Mouse (Mus musculus): ENCODE data around the gene Snph. TPM values are rescaled to one million over a fixed set of nuclear protein-coding genes. Genes with fewer than 3 reads are reported as not detected.

Snph gene
- polyA plus RNA-seq, 1 experiment from 2014 or later, result 4.9 TPM

GRCm38 (mm10) chr2:151587306-151587705 is 45.1 kb downstream of the Snph start:
- no peaks in the 10 kb centered on the region for H3K4me1 ChIP-seq
- no peak overlapping the region for H3K27ac ChIP-seq
- WGBS, result 78% methylated on average over 9 of the region's 9 CpGs
- H3K9me3 ChIP-seq (replicated peaks), result no peaks in the 10 kb centered on the region
- H3K9ac ChIP-seq, result no peak overlapping the region
- H3K4me2 ChIP-seq, result no peak overlapping the region
- ATAC-seq, result no peak
- H3K36me3 ChIP-seq (ENCODE audit: poor library complexity, severe bottlenecking), result no peaks in the 10 kb centered on the region
- no peaks in the 10 kb centered on the region for H3K27me3 ChIP-seq
- no peak overlapping the region for H3K4me3 ChIP-seq

GRCm38 (mm10) chr2:151586807-151587206 is 45.6 kb downstream of the Snph start:
- WGBS, result 90% methylated on average over 1 of the region's 1 CpGs
- no peak for ATAC-seq
- Histone ChIP-seq H3K4me3 (no peak overlapping the region), H3K4me1 (no peaks in the 10 kb centered on the region), H3K4me2 (no peak overlapping the region), H3K9me3 (replicated peaks) (no peaks in the 10 kb centered on the region), H3K36me3 (ENCODE audit: poor library complexity, severe bottlenecking) (no peaks in the 10 kb centered on the region), H3K9ac (no peak overlapping the region; the same call in 1 of the 2 replicates), H3K27me3 (no peaks in the 10 kb centered on the region), H3K27ac (no peak overlapping the region)

GRCm38 (mm10) chr2:151585934-151586333 is 46.5 kb downstream of the Snph start:
- H3K4me1 ChIP-seq, result no peaks in the 10 kb centered on the region
- H3K27ac ChIP-seq, result no peak overlapping the region
- no peak overlapping the region for H3K4me3 ChIP-seq
- no peaks in the 10 kb centered on the region for H3K9me3 ChIP-seq (replicated peaks)
- no peak overlapping the region for H3K9ac ChIP-seq
- H3K27me3 ChIP-seq, result no peaks in the 10 kb centered on the region
- H3K36me3 ChIP-seq (ENCODE audit: poor library complexity, severe bottlenecking), result no peaks in the 10 kb centered on the region
- ATAC-seq, result no peak
- WGBS, result 70% methylated on average over 3 of the region's 3 CpGs
- no peak overlapping the region for H3K4me2 ChIP-seq

GRCm38 (mm10) chr2:151580945-151581344 is 51.4 kb downstream of the Snph start:
- no peaks in the 10 kb centered on the region for H3K9me3 ChIP-seq (replicated peaks)
- no peak overlapping the region for H3K27ac ChIP-seq
- H3K4me1 ChIP-seq, result peaks cover 7% of the 10 kb centered on the region
- 0 out of 2 replicates have a peak, but pooled peaks cover 8% of the 10 kb centered on the region for H3K27me3 ChIP-seq
- no peak overlapping the region for H3K4me3 ChIP-seq
- 20% methylated on average over 1 of the region's 1 CpGs for WGBS
- H3K4me2 ChIP-seq, result no peak overlapping the region
- no peak overlapping the region for H3K9ac ChIP-seq
- H3K36me3 ChIP-seq (ENCODE audit: poor library complexity, severe bottlenecking), result no peaks in the 10 kb centered on the region
- ATAC-seq, result no peak

- Histone ChIP-seq H3K4me3 (no peak overlapping the region), H3K27me3 (0 out of 2 replicates have a peak, but pooled peaks cover 8% of the 10 kb centered on the region), H3K27ac (no peak overlapping the region), H3K9me3 (replicated peaks) (no peaks in the 10 kb centered on the region), H3K9ac (no peak overlapping the region), H3K36me3 (ENCODE audit: poor library complexity, severe bottlenecking) (no peaks in the 10 kb centered on the region), H3K4me2 (no peak overlapping the region), H3K4me1 (peaks cover 11% of the 10 kb centered on the region)
- no peak for ATAC-seq
- 85% methylated on average over 4 of the region's 4 CpGs for WGBS
Observed at GRCm38 (mm10) chr2:151579183-151579582, 53.2 kb downstream of the Snph start.

GRCm38 (mm10) chr2:151575699-151576389 is 56.5 kb downstream of the Snph start:
- Histone ChIP-seq H3K27ac (peak overlapping the region; percentile 81), H3K4me2 (peak overlapping the region; percentile 76), H3K9ac (peak overlapping the region; percentile 68), H3K27me3 (0 out of 2 replicates have a peak, but pooled peaks cover 8% of the 10 kb centered on the region), H3K4me1 (peaks cover 11% of the 10 kb centered on the region), H3K4me3 (peak overlapping the region; percentile 45), H3K36me3 (ENCODE audit: poor library complexity, severe bottlenecking) (no peaks in the 10 kb centered on the region), H3K9me3 (replicated peaks) (no peaks in the 10 kb centered on the region)
- ATAC-seq, result peak; percentile 98
- 1% methylated on average over 38 of the region's 38 CpGs for WGBS

GRCm38 (mm10) chr2:151575119-151575698 is 57.2 kb downstream of the Snph start:
- peak overlapping the region; percentile 81; the same call in 1 of the 2 replicates for H3K27ac ChIP-seq
- peak overlapping the region; percentile 45 for H3K4me3 ChIP-seq
- H3K4me1 ChIP-seq, result peaks cover 11% of the 10 kb centered on the region
- peak overlapping the region; percentile 76 for H3K4me2 ChIP-seq
- no peak; the same call in 1 of the 2 replicates for ATAC-seq
- WGBS, result 21% methylated on average over 7 of the region's 7 CpGs
- 0 out of 2 replicates have a peak, but pooled peaks cover 8% of the 10 kb centered on the region for H3K27me3 ChIP-seq
- no peaks in the 10 kb centered on the region for H3K36me3 ChIP-seq (ENCODE audit: poor library complexity, severe bottlenecking)
- H3K9me3 ChIP-seq (replicated peaks), result no peaks in the 10 kb centered on the region
- peak overlapping the region; percentile 68 for H3K9ac ChIP-seq

GRCm38 (mm10) chr2:151574607-151575006 is 57.8 kb downstream of the Snph start:
- Histone ChIP-seq H3K9me3 (replicated peaks) (no peaks in the 10 kb centered on the region), H3K4me2 (no peak overlapping the region), H3K27ac (no peak overlapping the region), H3K36me3 (ENCODE audit: poor library complexity, severe bottlenecking) (no peaks in the 10 kb centered on the region), H3K9ac (no peak overlapping the region), H3K4me3 (no peak overlapping the region), H3K4me1 (peaks cover 11% of the 10 kb centered on the region), H3K27me3 (0 out of 2 replicates have a peak, but pooled peaks cover 6% of the 10 kb centered on the region)
- WGBS, result 69% methylated on average over 5 of the region's 5 CpGs
- no peak for ATAC-seq

- no peak for ATAC-seq
- Histone ChIP-seq H3K4me1 (peaks cover 11% of the 10 kb centered on the region), H3K27ac (no peak overlapping the region), H3K4me2 (no peak overlapping the region), H3K9ac (no peak overlapping the region), H3K27me3 (no peaks in the 10 kb centered on the region), H3K9me3 (replicated peaks) (no peaks in the 10 kb centered on the region), H3K36me3 (ENCODE audit: poor library complexity, severe bottlenecking) (no peaks in the 10 kb centered on the region), H3K4me3 (no peak overlapping the region)
- WGBS, result 74% methylated on average over 3 of the region's 3 CpGs
Observed at GRCm38 (mm10) chr2:151573667-151574066, 58.7 kb downstream of the Snph start.

- Histone ChIP-seq H3K27me3 (no peaks in the 10 kb centered on the region), H3K4me2 (no peak within 1 kb of the TSS), H3K9ac (no peak within 1 kb of the TSS), H3K4me1 (peaks cover 11% of the 10 kb centered on the region), H3K36me3 (ENCODE audit: poor library complexity, severe bottlenecking) (0 out of 2 replicates have a peak, but pooled peaks cover 4% of the 10 kb centered on the region), H3K4me3 (no peak within 1 kb of the TSS), H3K27ac (no peak within 1 kb of the TSS), H3K9me3 (replicated peaks) (no peaks in the 10 kb centered on the region)
- ATAC-seq, result no peak
- WGBS, result 76% methylated on average over 17 of the region's 17 CpGs
Observed at GRCm38 (mm10) chr2:151571873-151572700, 60.3 kb downstream of the Snph start, which contains the start of gene Sdcbp2. Gene Sdcbp2, plus strand, starts transcription at chr2:151572622.

- ATAC-seq, result no peak
- Histone ChIP-seq H3K4me1 (no peaks in the 10 kb centered on the region), H3K27me3 (no peaks in the 10 kb centered on the region), H3K4me2 (no peak overlapping the region), H3K27ac (no peak overlapping the region), H3K9ac (no peak overlapping the region), H3K36me3 (ENCODE audit: poor library complexity, severe bottlenecking) (peaks cover 16% of the 10 kb centered on the region), H3K9me3 (replicated peaks) (no peaks in the 10 kb centered on the region), H3K4me3 (no peak overlapping the region)
- 85% methylated on average over 2 of the region's 2 CpGs for WGBS
Observed at GRCm38 (mm10) chr2:151569452-151569851, 62.9 kb downstream of the Snph start.

- Histone ChIP-seq H3K9me3 (replicated peaks) (no peaks in the 10 kb centered on the region), H3K27me3 (no peaks in the 10 kb centered on the region), H3K4me3 (no peak overlapping the region), H3K4me2 (no peak overlapping the region), H3K27ac (no peak overlapping the region), H3K4me1 (no peaks in the 10 kb centered on the region), H3K36me3 (ENCODE audit: poor library complexity, severe bottlenecking) (peaks cover 36% of the 10 kb centered on the region), H3K9ac (no peak overlapping the region)
- ATAC-seq, result no peak
- WGBS, result 88% methylated on average over 6 of the region's 6 CpGs
Observed at GRCm38 (mm10) chr2:151566856-151567255, 65.5 kb downstream of the Snph start.

Data from forebrain, embryonic 13.5 days (tissue).